Mouse (Mus musculus) testis, adult 2 months (tissue): ENCODE data around the gene Smndc1.

ENCODE experiments used
- CTCF ChIP-seq: fragments of 200-500 bp; IDR thresholded peaks from 2 replicates; pipeline ENCODE4 v1.5.1; 2012; ENCODE audit warnings: low read depth, mild to moderate bottlenecking, inconsistent platforms, low read length, moderate library complexity; ENCODE audit not compliant: control insufficient read depth, insufficient read depth, insufficient replicate concordance
- POLR2A ChIP-seq: fragments of 200-500 bp; IDR thresholded peaks from 2 replicates; pipeline ENCODE4 v1.6.1; 2012; ENCODE audit warnings: low read depth, mild to moderate bottlenecking, inconsistent platforms, low read length, moderate library complexity; ENCODE audit not compliant: control insufficient read depth

GRCm38 (mm10) chr19:53437311-53437958, 47.1 kb upstream of the Smndc1 start:
- TF ChIP-seq CTCF = no peak
- no peak for TF ChIP-seq POLR2A
